Mouse (Mus musculus): ENCODE measurements around the gene Pcnx3. TPM values are rescaled to one million over a fixed set of nuclear protein-coding genes. Genes with fewer than 3 reads are reported as not detected.

Pcnx3 gene
- polyA plus RNA-seq (2015; fragmentation: Nextera tagmentation; extraction: Ambion mirVana): 17.7 and 19.3 TPM in 2 replicates

DNA sequence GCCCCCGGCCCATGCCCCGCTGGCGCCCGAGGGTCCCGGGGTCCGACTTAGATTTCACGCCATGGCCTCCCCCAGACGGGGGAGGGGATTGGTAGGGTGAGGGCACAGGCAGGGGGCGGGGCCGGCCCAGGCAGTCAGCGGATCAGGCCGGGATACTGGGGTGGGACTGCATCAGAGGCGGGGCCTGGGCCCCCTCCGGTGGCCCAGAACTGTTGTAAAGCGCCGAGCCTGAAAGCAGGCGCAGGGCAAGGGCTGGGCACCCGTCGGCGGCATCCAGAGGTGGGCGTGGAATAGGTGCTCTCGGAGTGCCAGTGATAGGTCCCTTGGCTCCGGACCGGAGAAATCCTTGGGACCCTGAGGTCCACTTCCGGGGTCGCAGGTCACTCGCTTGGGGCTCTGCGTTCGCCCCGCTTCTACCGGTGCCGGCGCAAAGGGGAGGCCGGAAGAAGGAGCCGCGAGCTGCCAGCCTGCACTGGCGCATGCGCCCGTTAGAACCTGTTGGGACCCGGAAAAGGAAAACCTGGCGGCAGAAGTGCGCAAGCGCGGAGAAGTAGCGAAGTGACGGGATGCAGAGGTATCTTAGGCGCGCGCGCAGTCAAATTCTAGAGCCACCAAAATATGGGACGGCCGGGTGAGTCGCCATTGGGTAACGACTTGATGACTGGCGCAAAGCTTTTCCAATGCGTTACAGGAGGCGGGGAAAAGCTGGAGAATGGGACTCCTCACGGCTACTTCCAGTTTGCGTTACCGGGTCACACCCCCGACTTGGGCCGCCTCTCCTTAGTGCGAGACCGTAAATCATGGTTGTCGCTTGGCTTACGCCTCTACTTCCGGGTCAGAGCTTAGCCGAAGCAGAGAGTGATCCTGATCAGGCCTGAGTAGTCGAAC is at the start of gene Pcnx3, which contains the start of gene Map3k11:
Pcnx3 (minus strand) TSS at position 709 of the 888 bp plus-strand sequence.
Map3k11 (plus strand) TSS at position 543 of the 888 bp plus-strand sequence.
- Histone ChIP-seq H3K27me3 (replicated peaks) (no peaks in the 10 kb centered on the region), H3K27ac (peak within 1 kb of the TSS; percentile 95), H3K4me1 (peaks cover 45% of the 10 kb centered on the region), H3K4me3 (replicated peaks) (peak within 1 kb of the TSS; percentile 97), H3K9ac (peak within 1 kb of the TSS; percentile 85), H3K36me3 (peaks cover 34% of the 10 kb centered on the region), H3K4me2 (peak within 1 kb of the TSS; percentile 99), H3K9me3 (no peaks in the 10 kb centered on the region)
- under 1% methylated on average over 67 of the region's 69 CpGs for WGBS
- ATAC-seq (ENCODE audit: insufficient read depth, low FRiP score, low read depth): peak; percentile 90

- Histone ChIP-seq H3K9ac (no peak overlapping the region), H3K36me3 (no peaks in the 10 kb centered on the region), H3K27me3 (replicated peaks) (no peaks in the 10 kb centered on the region), H3K4me2 (no peak overlapping the region), H3K4me3 (replicated peaks) (no peak overlapping the region), H3K27ac (no peak overlapping the region), H3K4me1 (peaks cover 20% of the 10 kb centered on the region), H3K9me3 (no peaks in the 10 kb centered on the region)
- ATAC-seq (ENCODE audit: insufficient read depth, low FRiP score, low read depth): no peak
- WGBS: 80% methylated on average over 9 of the region's 9 CpGs
Measured at GRCm38 (mm10) chr19:5734325-5734724, 45.6 kb upstream of the Pcnx3 start.

- no peaks in the 10 kb centered on the region for H3K36me3 ChIP-seq
- H3K9me3 ChIP-seq: no peaks in the 10 kb centered on the region
- H3K4me1 ChIP-seq: peaks cover 42% of the 10 kb centered on the region
- under 1% methylated on average over 47 of the region's 47 CpGs for WGBS
- peak overlapping the region; percentile 69 for H3K4me3 ChIP-seq (replicated peaks)
- peak overlapping the region; percentile 68 for H3K9ac ChIP-seq
- H3K4me2 ChIP-seq: peak overlapping the region; percentile 87
- H3K27ac ChIP-seq: no peak overlapping the region
- ATAC-seq (ENCODE audit: insufficient read depth, low FRiP score, low read depth): peak; percentile 82
- no peaks in the 10 kb centered on the region for H3K27me3 ChIP-seq (replicated peaks)
Measured at GRCm38 (mm10) chr19:5731264-5731978, 42.7 kb upstream of the Pcnx3 start.

DNA sequence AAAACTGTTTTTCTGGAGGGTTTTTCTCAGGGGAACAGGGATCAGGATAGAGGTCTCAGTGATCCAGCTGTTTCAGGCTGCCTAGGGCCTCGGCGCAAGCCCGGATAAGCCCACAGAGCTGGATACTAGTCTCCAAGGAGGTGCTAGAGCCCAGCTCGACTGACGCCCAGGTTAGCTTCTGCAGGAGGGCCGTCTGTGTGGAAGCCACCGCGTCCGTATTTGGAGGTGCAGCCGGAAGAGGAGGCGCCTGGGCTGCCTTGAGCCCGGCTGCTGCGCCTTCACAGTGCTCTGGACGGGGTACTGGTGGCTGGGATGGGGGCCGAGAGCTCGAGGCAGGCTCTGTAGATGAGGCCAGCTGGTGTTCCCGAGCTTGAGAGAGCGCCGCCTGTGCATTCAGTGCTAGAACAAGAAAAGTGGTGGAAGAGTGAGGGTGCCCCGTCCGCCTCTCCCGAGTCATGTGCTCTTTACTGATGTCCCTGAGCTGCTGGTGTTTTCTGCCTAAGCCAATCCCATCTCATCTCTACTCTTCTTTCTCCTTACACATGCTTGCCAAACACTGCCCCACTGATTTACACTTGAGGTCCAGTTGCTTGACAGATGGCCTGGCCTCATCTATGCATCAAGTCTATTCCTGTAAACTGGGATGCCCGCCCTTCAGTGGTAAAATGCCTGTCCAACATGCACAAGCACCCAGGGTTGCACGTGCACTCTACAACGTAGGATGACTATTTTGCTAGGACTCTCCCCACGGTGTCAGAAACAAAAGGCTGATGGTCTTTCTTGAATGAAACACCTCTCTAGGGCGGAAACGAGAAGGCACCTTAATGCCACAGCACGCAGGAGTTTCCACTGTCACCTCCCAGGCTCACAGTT is 41.8 kb upstream of the Pcnx3 start:
- H3K27ac ChIP-seq: no peak overlapping the region
- H3K36me3 ChIP-seq: no peaks in the 10 kb centered on the region
- peaks cover 49% of the 10 kb centered on the region for H3K4me1 ChIP-seq
- H3K27me3 ChIP-seq (replicated peaks): no peaks in the 10 kb centered on the region
- H3K4me2 ChIP-seq: peak overlapping the region; percentile 87
- no peaks in the 10 kb centered on the region for H3K9me3 ChIP-seq
- peak overlapping the region; percentile 69 for H3K4me3 ChIP-seq (replicated peaks)
- peak overlapping the region; percentile 68 for H3K9ac ChIP-seq
- no peak for ATAC-seq (ENCODE audit: insufficient read depth, low FRiP score, low read depth)
- WGBS: 74% methylated on average over 29 of the region's 29 CpGs

- Histone ChIP-seq H3K4me1 (peaks cover 60% of the 10 kb centered on the region), H3K27me3 (replicated peaks) (no peaks in the 10 kb centered on the region), H3K4me2 (peak within 1 kb of the TSS; percentile 88), H3K4me3 (replicated peaks) (peak within 1 kb of the TSS; percentile 89), H3K36me3 (no peaks in the 10 kb centered on the region), H3K9ac (peak within 1 kb of the TSS; percentile 99), H3K27ac (peak within 1 kb of the TSS; percentile 90), H3K9me3 (no peaks in the 10 kb centered on the region)
- peak; percentile 64 for ATAC-seq (ENCODE audit: insufficient read depth, low FRiP score, low read depth)
- WGBS: under 1% methylated on average over 36 of the region's 37 CpGs
Measured at GRCm38 (mm10) chr19:5729444-5729815, 40.7 kb upstream of the Pcnx3 start, which contains the start of gene Fam89b. TSS of gene Fam89b (minus strand) at chr19:5729653.

DNA sequence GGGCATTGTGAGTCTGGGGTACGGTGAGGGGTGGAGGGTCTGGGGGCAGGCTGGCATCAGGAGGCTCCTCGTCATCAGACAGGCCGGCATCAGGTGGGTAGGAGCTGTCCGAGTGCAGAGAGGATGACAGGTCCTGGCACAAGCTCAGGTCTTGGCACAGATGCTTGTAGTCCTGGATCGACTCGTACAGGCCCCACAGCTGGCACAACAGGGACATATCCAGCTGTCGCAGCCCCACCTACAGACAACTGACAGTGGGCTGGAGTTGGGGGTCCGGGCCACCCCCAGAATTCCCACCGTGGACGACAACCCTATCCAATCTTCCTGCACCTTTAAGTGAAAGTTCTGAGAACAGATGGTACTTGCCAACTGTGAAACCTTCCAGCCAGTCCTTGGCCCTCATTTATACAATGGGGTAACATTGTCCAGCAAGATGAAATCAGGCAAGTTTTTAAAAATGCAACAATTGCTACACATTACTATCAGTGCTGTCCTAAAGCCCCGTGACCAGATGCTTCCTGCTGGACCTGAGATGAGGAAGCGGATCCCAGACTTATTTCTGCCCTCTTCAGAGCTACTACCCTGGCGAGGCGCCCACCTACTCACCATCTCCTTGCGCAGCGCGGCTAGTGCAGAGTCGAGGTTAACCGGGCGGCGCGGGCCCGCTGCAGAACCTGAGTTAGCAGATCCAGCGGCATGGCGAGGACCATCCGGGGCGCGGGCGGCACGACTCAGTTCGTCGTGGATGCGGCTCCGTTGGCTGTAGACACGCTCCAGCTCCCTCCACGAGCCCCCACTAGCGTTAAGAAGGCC is 40.1 kb upstream of the Pcnx3 start:
- no peaks in the 10 kb centered on the region for H3K36me3 ChIP-seq

DNA sequence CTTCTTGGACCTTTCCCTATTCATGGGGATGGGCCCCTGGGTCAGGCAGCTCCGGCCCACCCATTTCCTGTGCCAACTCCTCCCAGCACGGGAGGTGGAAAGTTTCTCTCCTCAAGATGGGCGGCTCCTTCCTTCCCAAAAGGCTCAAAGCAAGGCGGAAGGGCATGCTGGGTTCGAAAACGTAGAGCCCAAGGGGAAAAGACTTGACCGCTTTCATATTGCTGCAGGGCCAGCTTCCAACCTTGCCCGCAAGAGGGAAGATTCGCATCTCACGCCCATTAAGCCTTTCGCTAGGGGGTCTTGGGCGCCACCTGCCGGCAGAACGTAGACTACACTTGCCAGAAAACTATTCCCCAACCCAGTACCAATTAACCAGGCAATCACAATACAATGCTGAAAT is 39.0 kb upstream of the Pcnx3 start:
- Histone ChIP-seq H3K4me3 (replicated peaks) (peak overlapping the region; percentile 89), H3K27ac (peak overlapping the region; percentile 81), H3K9ac (peak overlapping the region; percentile 38; the same call in 1 of the 2 replicates), H3K4me2 (peak overlapping the region; percentile 88), H3K4me1 (peaks cover 67% of the 10 kb centered on the region), H3K36me3 (peaks cover 4% of the 10 kb centered on the region; the same call in 1 of the 2 replicates), H3K27me3 (replicated peaks) (no peaks in the 10 kb centered on the region), H3K9me3 (no peaks in the 10 kb centered on the region)
- 2% methylated on average over 14 of the region's 14 CpGs for WGBS
- ATAC-seq (ENCODE audit: insufficient read depth, low FRiP score, low read depth): no peak

More for the DNA sequence above, 40.1 kb upstream of the Pcnx3 start:
- Histone ChIP-seq H3K27me3 (replicated peaks) (no peaks in the 10 kb centered on the region), H3K4me3 (replicated peaks) (peak overlapping the region; percentile 89), H3K27ac (peak overlapping the region; percentile 90), H3K4me1 (peaks cover 66% of the 10 kb centered on the region), H3K9me3 (no peaks in the 10 kb centered on the region), H3K4me2 (peak overlapping the region; percentile 88), H3K9ac (peak overlapping the region; percentile 99)
- 8% methylated on average over 37 of the region's 37 CpGs for WGBS
- ATAC-seq (ENCODE audit: insufficient read depth, low FRiP score, low read depth): no peak

DNA sequence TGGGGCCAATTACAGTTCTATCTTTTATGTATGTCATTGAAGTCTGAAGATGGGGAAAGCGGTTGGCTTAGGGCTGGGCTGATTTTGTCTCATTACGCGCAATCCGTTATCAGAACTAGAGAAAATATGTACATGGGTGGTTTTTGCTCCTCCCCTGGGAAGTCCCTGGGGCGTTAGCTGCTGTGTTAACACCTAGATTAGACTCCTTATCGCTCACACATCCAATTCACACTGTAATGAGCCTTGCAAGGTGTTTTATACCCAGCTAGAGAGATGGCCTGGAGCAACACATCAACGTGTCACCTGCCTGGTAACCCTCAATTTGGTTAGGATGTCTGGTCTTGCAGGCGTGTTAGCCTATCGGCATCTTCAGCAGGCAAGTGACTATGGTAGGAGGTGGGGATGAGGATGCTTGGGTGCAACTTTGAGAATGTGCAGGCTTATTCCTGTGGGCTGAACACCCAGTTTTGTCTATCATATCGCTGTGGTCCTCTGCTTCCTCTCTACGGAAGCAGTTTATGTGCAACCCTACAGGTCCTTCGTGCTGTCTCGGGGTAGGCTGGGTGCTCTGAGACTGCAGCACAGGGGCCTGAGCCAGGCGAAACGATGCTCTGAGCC is 38.4 kb upstream of the Pcnx3 start:
- no peaks in the 10 kb centered on the region for H3K27me3 ChIP-seq (replicated peaks)
- H3K4me2 ChIP-seq: peak overlapping the region; percentile 88
- peak; percentile 5; the same call in 1 of the 2 replicates for ATAC-seq (ENCODE audit: insufficient read depth, low FRiP score, low read depth)
- H3K4me3 ChIP-seq (replicated peaks): peak overlapping the region; percentile 89
- peak overlapping the region; percentile 38; the same call in 1 of the 2 replicates for H3K9ac ChIP-seq
- H3K4me1 ChIP-seq: peaks cover 67% of the 10 kb centered on the region
- peaks cover 9% of the 10 kb centered on the region; the same call in 1 of the 2 replicates for H3K36me3 ChIP-seq
- no peaks in the 10 kb centered on the region for H3K9me3 ChIP-seq
- WGBS: 60% methylated on average over 15 of the region's 15 CpGs
- H3K27ac ChIP-seq: peak overlapping the region; percentile 81

GRCm38 (mm10) chr19:5725767-5726515 is 37.2 kb upstream of the Pcnx3 start, which contains the start of gene Ehbp1l1:
TSS of gene Ehbp1l1 (minus strand) at chr19:5726317.
- Histone ChIP-seq H3K4me3 (replicated peaks) (peak within 1 kb of the TSS; percentile 89), H3K4me1 (peaks cover 60% of the 10 kb centered on the region), H3K27ac (peak within 1 kb of the TSS; percentile 81), H3K36me3 (peaks cover 18% of the 10 kb centered on the region), H3K4me2 (peak within 1 kb of the TSS; percentile 88), H3K9me3 (no peaks in the 10 kb centered on the region), H3K27me3 (replicated peaks) (no peaks in the 10 kb centered on the region), H3K9ac (peak within 1 kb of the TSS; percentile 56; the same call in 1 of the 2 replicates)
- 6% methylated on average over 49 of the region's 49 CpGs for WGBS
- ATAC-seq (ENCODE audit: insufficient read depth, low FRiP score, low read depth): peak; percentile 35; the same call in 1 of the 2 replicates
